Mouse (Mus musculus): ENCODE data around the gene Cdc42ep3. TPM values are rescaled to one million over a fixed set of nuclear protein-coding genes. Genes with fewer than 3 reads are reported as not detected.

Cdc42ep3 gene
- polyA plus RNA-seq, 1 experiment from 2014 or later = 42.6 TPM

DNA sequence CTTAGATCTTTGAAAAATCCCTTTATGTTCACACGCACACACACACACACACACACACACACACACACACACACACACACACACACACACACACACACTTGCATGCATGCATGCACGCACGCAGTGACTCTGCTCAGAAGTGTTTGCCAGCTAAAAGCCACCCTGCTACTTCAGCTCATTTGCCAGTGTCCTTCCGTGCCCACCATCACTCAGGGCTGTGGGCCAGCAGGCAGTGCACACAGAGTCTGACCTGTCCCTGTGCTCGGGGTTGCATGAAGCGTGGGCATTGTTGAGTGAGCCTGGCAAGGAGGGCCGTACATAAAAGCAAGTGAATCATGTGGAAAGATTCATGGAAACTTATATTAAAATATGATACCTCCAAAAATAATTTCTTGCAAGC is 49.2 kb downstream of the Cdc42ep3 start:
- Histone ChIP-seq H3K4me3 (no peak overlapping the region), H3K27ac (replicated peaks) (no peak overlapping the region), H3K36me3 (no peaks in the 10 kb centered on the region), H3K4me1 (replicated peaks) (no peaks in the 10 kb centered on the region), H3K9me3 (no peaks in the 10 kb centered on the region), H3K4me2 (no peak overlapping the region), H3K27me3 (no peaks in the 10 kb centered on the region), H3K9ac (no peak overlapping the region)
- ATAC-seq (ENCODE audit: low read depth) = no peak
- 84% methylated on average over 7 of the region's 7 CpGs for WGBS

DNA sequence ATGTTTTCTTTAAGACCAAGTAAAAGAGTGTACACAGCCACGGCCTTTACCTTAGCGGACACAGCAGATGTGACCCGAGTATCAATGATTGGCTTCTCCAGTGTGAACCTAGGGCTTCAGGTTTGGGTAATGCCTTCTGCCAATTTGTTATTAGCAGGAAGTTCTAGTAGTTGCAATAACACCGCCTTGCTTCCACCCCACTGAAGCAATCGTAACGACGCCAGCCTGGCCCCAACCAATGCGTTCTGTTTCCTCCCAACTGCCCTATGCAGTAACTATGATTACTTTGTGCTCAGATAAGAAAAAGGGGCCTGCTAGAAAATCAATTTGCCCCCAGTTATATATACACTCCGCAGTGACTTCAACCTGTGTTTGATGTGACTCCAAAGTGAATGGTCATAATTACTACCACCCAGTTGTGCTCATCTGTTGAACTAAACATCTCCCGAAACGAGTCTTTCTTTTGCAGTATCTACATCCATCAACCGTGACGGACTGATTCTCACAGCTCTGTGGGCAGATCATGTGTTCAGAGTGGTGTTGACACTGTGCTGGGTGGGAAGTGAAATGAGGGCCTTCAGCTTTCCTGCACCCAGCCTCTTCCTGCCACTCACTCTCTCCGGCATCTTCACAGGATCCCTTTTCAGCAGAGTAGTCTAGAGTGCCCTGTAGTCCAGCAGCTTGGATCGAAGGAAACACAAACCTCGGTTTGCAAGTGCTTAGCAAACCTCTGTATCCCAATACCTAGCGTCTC is 51.0 kb downstream of the Cdc42ep3 start:
- ATAC-seq (ENCODE audit: low read depth) = no peak
- Histone ChIP-seq H3K36me3 (no peaks in the 10 kb centered on the region), H3K4me2 (no peak overlapping the region), H3K4me3 (no peak overlapping the region), H3K9ac (no peak overlapping the region), H3K27me3 (no peaks in the 10 kb centered on the region), H3K9me3 (no peaks in the 10 kb centered on the region), H3K27ac (replicated peaks) (no peak overlapping the region), H3K4me1 (replicated peaks) (no peaks in the 10 kb centered on the region)
- WGBS = 92% methylated on average over 17 of the region's 17 CpGs

DNA sequence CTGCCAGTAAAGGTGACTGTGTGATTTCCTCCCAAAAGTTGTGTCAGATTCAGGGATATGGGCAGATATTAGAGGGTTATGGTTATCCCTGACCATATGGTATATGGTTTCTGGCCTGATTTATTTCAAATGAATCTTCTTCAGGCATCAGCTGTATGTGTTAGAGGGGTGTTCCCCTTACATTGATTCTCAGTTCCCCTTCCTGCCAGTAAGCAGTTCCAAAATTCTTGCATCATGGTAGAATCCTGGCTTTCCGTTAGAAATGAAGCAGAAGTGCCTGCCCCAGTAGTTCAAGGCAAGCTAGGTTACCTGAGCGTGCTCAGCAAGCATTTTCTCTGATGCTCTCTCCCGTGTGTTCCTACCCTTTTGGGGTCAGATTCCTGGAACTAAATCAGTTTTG is 51.7 kb downstream of the Cdc42ep3 start:
- Histone ChIP-seq H3K4me2 (no peak overlapping the region), H3K36me3 (no peaks in the 10 kb centered on the region), H3K4me1 (replicated peaks) (no peaks in the 10 kb centered on the region), H3K4me3 (no peak overlapping the region), H3K9me3 (no peaks in the 10 kb centered on the region), H3K27ac (replicated peaks) (no peak overlapping the region), H3K9ac (no peak overlapping the region), H3K27me3 (no peaks in the 10 kb centered on the region)
- WGBS = 88% methylated on average over 3 of the region's 3 CpGs
- no peak for ATAC-seq (ENCODE audit: low read depth)

GRCm38 (mm10) chr17:79299925-79300324 is 55.0 kb downstream of the Cdc42ep3 start:
- WGBS = 89% methylated on average over 1 of the region's 1 CpGs
- Histone ChIP-seq H3K4me1 (replicated peaks) (no peaks in the 10 kb centered on the region), H3K4me3 (no peak overlapping the region), H3K27ac (replicated peaks) (no peak overlapping the region), H3K27me3 (no peaks in the 10 kb centered on the region), H3K36me3 (no peaks in the 10 kb centered on the region), H3K9ac (no peak overlapping the region), H3K9me3 (no peaks in the 10 kb centered on the region), H3K4me2 (no peak overlapping the region)
- ATAC-seq (ENCODE audit: low read depth) = no peak

DNA sequence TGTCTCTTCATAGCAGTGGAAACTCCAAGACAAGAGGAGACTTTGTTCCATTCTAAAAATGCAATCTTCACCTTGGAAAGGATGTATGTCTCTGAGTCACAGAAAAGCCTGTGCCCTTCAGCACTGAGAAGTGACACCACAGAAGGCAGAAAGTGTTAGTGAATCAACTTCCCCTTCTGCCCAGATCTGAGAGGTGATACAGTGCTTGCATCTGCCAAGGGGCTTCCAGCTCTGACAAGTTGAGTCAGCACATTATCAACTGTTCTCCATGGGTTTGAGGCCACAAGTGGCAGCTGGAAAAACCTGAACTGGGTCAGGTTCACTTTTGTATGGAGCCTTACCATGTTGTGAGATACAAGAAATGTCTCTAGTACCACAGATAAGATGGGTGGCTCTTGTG is 55.9 kb downstream of the Cdc42ep3 start:
- no peak overlapping the region for H3K4me2 ChIP-seq
- no peaks in the 10 kb centered on the region for H3K4me1 ChIP-seq (replicated peaks)
- H3K27ac ChIP-seq (replicated peaks) = no peak overlapping the region

GRCm38 (mm10) chr17:79295926-79296325 is 59.0 kb downstream of the Cdc42ep3 start:
- 79% methylated on average over 4 of the region's 4 CpGs for WGBS
- no peak for ATAC-seq (ENCODE audit: low read depth)
- H3K9me3 ChIP-seq = no peaks in the 10 kb centered on the region
- H3K9ac ChIP-seq = no peak overlapping the region
- H3K4me2 ChIP-seq = no peak overlapping the region
- H3K27me3 ChIP-seq = no peaks in the 10 kb centered on the region
- H3K4me1 ChIP-seq (replicated peaks) = no peaks in the 10 kb centered on the region
- no peak overlapping the region for H3K4me3 ChIP-seq
- no peak overlapping the region for H3K27ac ChIP-seq (replicated peaks)
- no peaks in the 10 kb centered on the region for H3K36me3 ChIP-seq

More for the DNA sequence above, 55.9 kb downstream of the Cdc42ep3 start:
- no peak for ATAC-seq (ENCODE audit: low read depth)
- H3K9me3 ChIP-seq = no peaks in the 10 kb centered on the region
- H3K4me3 ChIP-seq = no peak overlapping the region
- no peaks in the 10 kb centered on the region for H3K36me3 ChIP-seq
- no peak overlapping the region for H3K9ac ChIP-seq
- no peaks in the 10 kb centered on the region for H3K27me3 ChIP-seq

DNA sequence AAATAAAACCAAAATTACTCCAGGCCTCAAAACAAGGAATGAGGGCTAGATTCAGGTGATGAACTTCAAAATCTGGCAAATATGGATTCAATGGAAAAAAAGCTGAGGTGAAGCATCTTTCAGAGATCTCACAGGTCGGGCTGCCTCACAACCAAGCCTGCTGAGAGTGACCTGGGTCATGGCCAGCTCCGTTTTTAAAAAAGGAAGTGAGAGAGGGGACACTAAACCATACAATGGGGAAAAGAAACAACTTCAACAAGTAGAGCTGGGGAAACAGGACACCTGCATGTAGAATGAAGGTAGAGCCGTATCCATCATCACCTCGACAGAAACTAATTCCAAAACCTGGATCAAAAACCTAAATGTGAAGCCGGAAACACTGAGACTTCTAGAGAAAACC is 63.2 kb downstream of the Cdc42ep3 start:
- 82% methylated on average over 5 of the region's 5 CpGs for WGBS
- H3K4me2 ChIP-seq = no peak overlapping the region

DNA sequence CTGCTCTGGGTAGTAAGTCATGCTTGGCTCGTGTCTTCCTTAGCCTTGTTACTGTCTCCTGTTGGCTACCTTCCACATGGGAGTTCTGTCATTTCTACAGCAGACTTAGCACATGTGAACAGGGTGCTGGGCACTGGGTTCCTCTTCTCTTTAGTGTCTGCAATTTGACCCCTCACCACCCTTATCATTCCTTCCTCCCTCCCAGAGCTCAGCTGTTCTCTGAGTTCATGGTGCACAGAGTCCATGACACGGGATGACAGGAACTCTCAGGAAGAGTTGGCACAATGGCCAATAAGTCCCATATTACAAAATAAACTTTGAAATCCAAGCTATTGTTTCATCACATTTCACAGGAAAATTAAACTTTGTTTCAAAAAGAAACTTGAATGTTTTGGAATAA is 64.2 kb downstream of the Cdc42ep3 start:
- no peak overlapping the region for H3K4me2 ChIP-seq
- H3K4me1 ChIP-seq (replicated peaks) = no peaks in the 10 kb centered on the region
- WGBS = 86% methylated on average over 2 of the region's 2 CpGs
- H3K27me3 ChIP-seq = no peaks in the 10 kb centered on the region
- ATAC-seq (ENCODE audit: low read depth) = no peak
- H3K36me3 ChIP-seq = no peaks in the 10 kb centered on the region
- no peak overlapping the region for H3K4me3 ChIP-seq
- no peak overlapping the region for H3K27ac ChIP-seq (replicated peaks)
- H3K9me3 ChIP-seq = no peaks in the 10 kb centered on the region
- H3K9ac ChIP-seq = no peak overlapping the region

More for the DNA sequence above, 63.2 kb downstream of the Cdc42ep3 start:
- no peak overlapping the region for H3K9ac ChIP-seq
- H3K27ac ChIP-seq (replicated peaks) = no peak overlapping the region
- ATAC-seq (ENCODE audit: low read depth) = no peak
- no peaks in the 10 kb centered on the region for H3K4me1 ChIP-seq (replicated peaks)
- H3K27me3 ChIP-seq = no peaks in the 10 kb centered on the region
- H3K4me3 ChIP-seq = no peak overlapping the region
- H3K36me3 ChIP-seq = no peaks in the 10 kb centered on the region
- no peaks in the 10 kb centered on the region for H3K9me3 ChIP-seq

GRCm38 (mm10) chr17:79287302-79287701 is 67.6 kb downstream of the Cdc42ep3 start:
- no peaks in the 10 kb centered on the region for H3K4me1 ChIP-seq (replicated peaks)
- no peaks in the 10 kb centered on the region for H3K9me3 ChIP-seq
- no peaks in the 10 kb centered on the region for H3K27me3 ChIP-seq
- H3K9ac ChIP-seq = no peak overlapping the region
- 85% methylated on average over 13 of the region's 13 CpGs for WGBS
- H3K27ac ChIP-seq (replicated peaks) = no peak overlapping the region
- H3K36me3 ChIP-seq = no peaks in the 10 kb centered on the region
- H3K4me3 ChIP-seq = no peak overlapping the region
- no peak for ATAC-seq (ENCODE audit: low read depth)
- H3K4me2 ChIP-seq = no peak overlapping the region

- Histone ChIP-seq H3K27ac (replicated peaks) (no peak overlapping the region), H3K36me3 (no peaks in the 10 kb centered on the region), H3K4me1 (replicated peaks) (no peaks in the 10 kb centered on the region), H3K4me3 (no peak overlapping the region), H3K4me2 (no peak overlapping the region), H3K9me3 (no peaks in the 10 kb centered on the region), H3K27me3 (no peaks in the 10 kb centered on the region), H3K9ac (no peak overlapping the region)
- ATAC-seq (ENCODE audit: low read depth) = no peak
- 35% methylated on average over 6 of the region's 6 CpGs for WGBS
These were observed 69.8 kb downstream of the Cdc42ep3 start for GRCm38 (mm10) chr17:79285030-79285601.
